Mouse (Mus musculus) natural killer cell, adult 2 months (primary cell): ENCODE measurements at regions not wholly inside any gene's neighbourhood (a gene's known extent, or its start where the extent isn't known, plus 50 kb on each side); places are given as distances from the start of the nearest gene placed in this dataset.

Experiments
- DNase-seq, 2 experiments: peaks; one replicate each; pipeline ENCODE4 v3.0.0; 2022; ENCODE audit warnings: low spot score in 2 of 2

DNA sequence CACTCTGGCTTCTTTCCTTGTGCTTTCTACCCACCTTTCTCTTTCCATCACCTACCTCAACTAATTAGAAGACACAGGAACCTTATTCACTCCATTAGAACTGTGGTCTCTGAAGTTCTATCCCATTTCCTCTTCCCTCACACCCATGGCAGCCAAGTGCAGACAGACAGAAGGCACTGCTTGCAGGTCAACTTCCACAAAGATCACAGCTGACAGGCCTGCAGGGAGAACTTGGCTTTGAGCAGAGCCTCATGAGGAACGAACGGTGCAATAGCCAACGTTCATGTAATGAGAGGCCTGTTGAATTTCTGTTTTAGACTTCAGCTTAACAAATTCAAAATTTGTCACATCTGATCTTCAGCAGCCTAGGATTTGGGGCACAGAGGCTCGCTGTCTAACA, 217.5 kb upstream of the Ankrd55 start:
- DNase-seq: no peak

- no peak for DNase-seq
These were observed 216.9 kb upstream of the Ankrd55 start for GRCm38 (mm10) chr13:112071209-112071955.

GRCm38 (mm10) chr13:112071956-112072314, 216.3 kb upstream of the Ankrd55 start:
- DNase-seq: no peak

GRCm38 (mm10) chr13:112073519-112074406, 214.5 kb upstream of the Ankrd55 start:
- DNase-seq: no peak

- DNase-seq: no peak
These were observed 212.3 kb upstream of the Ankrd55 start for GRCm38 (mm10) chr13:112075847-112076479.

GRCm38 (mm10) chr13:112078088-112078487, 210.2 kb upstream of the Ankrd55 start:
- DNase-seq: no peak

GRCm38 (mm10) chr13:112081935-112082334, 206.3 kb upstream of the Ankrd55 start:
- no peak for DNase-seq

DNA sequence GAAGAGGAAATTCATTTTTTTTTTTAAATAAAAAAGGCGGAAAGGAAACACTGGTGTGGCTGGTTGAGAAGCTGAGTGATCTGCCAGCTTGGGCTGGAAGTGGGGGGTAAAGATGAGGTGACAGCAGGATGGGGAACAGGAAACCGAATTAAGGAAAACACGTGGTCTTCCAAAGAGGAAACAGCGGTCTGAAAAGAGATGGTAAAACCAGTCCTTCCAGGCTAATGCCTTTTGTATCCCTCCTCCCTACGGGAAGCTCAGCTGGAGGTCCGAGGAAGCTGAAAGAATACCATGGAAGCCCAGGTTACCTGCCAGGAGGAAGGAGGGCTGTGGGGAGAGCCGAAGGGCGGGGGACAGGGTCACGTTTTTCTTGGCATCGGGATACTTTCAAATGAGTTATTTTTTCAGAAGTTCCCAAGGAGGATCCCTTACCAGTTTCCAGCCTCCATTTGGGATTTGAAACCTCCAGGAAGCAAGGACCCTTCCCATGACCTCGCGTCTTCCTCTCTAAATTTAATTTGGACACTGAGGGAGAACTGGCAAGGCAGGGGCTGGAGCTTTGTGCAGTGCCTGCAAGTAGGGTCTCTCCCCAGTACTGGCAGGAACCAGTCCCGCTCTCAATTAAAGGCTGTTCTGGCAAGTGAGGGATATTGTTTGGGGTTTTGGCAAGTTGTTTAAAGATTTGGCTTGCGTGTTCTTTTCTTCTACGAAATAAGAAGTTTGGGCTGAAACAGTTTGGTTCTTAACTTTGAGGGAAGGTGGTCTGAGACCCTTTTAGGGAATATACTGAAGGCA, 203.6 kb upstream of the Ankrd55 start:
- no peak for DNase-seq

DNA sequence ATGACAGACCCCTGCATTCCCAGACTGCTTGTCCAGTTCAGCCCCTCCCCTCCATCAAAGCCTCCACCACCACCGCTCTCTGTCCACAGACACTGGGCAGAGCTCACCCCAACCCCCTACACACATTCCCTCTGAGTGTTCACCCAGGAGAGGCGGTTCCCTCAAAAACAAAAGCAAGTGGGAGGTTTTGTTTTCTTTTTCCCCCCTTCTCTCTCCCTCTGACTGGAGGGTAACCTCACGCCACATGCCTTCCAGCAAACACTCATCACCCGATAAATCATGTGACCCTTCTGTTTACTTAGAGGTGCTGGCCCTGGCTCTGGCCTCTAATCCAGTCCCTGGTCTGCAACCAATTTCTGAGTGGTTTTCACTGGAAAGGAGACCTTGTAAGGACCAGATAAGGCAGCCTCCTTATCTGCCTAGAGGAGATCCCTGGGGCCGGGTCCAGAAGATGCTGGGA, 199.9 kb upstream of the Ankrd55 start:
- DNase-seq: no peak

DNA sequence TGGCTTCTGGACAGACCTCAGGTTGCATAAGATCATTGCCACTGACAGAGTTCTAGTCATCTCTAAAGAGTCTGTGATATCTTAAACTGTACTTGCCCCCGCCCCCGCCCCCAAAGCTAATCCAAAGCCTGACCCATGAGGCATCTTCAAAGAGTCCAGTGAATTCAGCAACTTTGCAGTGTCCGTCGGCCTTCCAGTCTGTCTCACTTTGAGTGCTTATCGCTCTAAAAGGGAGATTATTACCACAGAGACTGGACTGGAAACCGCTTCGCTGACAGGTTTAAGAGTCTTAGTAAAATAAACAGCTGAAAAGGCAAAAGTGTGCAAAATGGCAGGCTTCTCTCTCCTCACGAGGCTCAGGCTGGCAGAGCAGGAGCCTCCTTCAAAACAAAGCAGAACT, 197.5 kb upstream of the Ankrd55 start:
- DNase-seq: no peak

DNA sequence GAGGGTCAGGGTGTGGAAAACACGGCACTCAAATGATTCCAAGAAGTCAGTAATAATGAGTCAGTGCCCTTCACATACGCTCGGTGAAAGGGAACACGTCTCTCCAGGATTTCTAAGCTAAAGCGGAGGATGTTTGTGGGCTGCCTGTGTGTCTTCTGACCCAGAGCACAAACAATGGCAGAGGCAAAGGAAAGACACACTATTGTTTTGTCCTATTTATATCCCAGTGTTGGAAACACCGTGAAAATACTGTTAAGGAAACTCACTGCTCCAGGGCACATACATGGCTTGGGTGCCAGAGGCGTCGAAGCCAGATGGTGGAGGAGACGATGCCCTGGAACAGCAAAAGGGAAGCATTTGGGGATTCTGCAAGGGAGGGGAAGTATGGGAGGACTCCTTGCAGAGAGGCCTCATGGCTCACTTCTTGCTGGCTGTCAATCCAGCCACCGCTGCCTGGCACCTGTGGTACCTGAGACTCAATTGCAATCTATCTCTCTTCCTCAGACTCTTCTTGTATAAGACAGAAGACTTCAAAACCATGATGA, 192.6 kb upstream of the Ankrd55 start:
- no peak for DNase-seq

GRCm38 (mm10) chr13:112099953-112100591, 188.2 kb upstream of the Ankrd55 start:
- DNase-seq: no peak

GRCm38 (mm10) chr13:112100592-112101420, 187.4 kb upstream of the Ankrd55 start:
- DNase-seq: peak in 1 of 2 experiments; percentile 18

- DNase-seq: no peak
These were observed 186.9 kb upstream of the Ankrd55 start for GRCm38 (mm10) chr13:112101421-112101756.

DNA sequence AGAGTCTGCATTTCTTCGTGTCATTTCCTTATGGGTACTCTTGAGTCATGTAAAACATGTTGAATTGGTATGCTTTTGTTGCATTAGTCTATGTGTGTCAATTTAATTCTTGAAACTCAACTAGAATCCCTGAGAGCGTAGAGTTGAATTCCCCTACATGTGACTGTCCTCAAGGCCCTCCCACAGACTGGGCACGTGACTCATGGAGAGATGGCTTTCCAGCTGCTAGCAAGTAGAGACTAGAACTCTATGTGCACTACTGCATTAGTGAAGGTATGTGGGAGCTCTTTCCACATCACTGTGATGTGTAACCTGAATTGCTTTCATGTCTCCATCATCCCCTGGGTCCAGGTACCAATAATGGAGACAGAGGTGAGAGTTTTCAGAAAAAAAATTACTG, 182.3 kb upstream of the Ankrd55 start:
- no peak for DNase-seq

DNA sequence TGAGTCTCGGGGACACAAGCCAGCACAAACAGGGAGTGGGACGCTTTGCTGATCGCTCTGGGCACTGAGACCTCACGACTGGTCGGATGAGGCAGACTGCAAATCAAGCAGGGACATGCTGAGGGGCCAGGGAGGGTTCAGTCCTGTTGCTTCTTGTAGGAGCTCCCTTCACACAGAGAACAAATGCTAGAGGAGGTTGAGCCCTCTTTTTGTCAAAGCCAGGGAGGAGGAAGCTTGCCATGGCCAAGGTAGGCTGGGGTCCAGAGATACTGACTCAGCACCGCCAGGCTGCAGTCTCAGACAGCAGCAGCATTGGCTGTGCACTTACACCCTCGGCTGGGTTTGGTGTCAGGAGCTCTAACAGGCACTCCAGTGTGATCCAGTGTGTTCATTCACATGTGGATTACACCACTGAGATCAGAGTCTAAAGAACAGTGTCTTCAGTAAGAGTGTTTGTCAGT, 173.5 kb upstream of the Ankrd55 start:
- DNase-seq: no peak

DNA sequence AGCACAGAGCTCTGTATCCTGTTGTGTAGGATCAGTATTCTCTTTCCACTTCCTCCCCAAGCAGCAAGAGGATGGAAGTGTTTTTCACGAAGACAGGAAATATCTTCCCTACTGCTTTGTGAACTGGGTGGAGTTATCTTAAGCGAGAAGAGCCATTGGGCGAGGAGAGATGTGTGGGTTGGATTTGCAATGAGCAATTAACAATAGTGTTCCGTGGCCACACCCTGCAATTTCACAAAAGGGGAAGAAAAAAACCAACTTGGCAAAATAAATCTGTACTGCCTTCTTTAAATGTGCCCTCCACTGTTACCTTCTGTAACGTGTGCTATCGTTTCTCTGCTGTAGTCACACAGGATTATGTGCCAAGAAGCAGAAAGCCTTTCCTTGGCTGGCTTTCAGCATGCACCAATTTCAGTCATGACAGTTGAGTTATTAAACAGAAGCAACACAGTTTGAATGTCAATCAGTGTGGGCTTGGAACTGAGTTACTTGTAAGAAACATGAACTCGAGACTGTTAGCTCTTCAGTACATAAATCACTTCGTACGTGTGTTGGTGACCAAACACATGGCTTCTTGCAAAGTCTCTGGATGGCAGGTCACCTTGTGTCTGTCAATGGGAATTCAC, 172.0 kb upstream of the Ankrd55 start:
- no peak for DNase-seq

DNA sequence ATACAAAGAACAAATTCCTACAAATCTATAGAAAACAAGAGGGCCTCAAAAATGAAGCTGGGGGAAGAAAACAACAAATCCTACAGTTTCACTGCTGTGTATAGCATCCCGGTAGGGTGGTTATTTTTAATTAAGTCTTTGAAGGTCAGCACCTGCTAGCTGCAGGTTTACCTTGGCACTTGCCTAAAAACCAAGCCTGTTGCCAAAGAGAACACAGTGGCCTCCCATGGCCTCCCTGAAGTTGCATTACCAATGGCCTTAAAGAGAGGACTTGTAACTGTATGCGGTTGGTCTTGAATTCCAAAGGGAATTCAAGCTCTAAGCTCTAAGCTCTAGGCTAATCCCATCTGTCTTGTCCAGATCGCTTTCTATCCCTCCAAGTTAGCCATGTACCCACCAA, 169.7 kb upstream of the Ankrd55 start:
- DNase-seq: no peak

GRCm38 (mm10) chr13:112119611-112120041, 168.6 kb upstream of the Ankrd55 start:
- DNase-seq: no peak
